Mouse (Mus musculus): ENCODE results near the gene Gm11111.

- TF ChIP-seq CTCF (IDR thresholded peaks at IDR 0.05; ENCODE audit: low read depth, low read length) = no peak
- no peak for TF ChIP-seq POLR2A (IDR thresholded peaks at IDR 0.05; ENCODE audit: insufficient read depth, low read length)
- no peak for TF ChIP-seq EP300 (IDR thresholded peaks at IDR 0.05; ENCODE audit: insufficient read depth, low read depth, low read length)
Measured at GRCm38 (mm10) chr5:98523050-98523449, 29.4 kb upstream of the Gm11111 start.

All from ES-Bruce4 (cell line).